Mouse (Mus musculus) splenic B cell, adult 2 months (primary cell): ENCODE data around the gene Ccdc149.

ENCODE experiments used
- DNase-seq: peaks from one replicate; pipeline ENCODE4 v3.0.0-alpha.2; 2011; ENCODE audit warnings: low read depth, low spot score
- H3K27me3 ChIP-seq: 2 replicates; pipeline ENCODE4 v1.6.1; 2012; ENCODE audit warnings: mild to moderate bottlenecking, low read length, moderate library complexity, mixed read lengths; ENCODE audit not compliant: control insufficient read depth, poor library complexity, insufficient read depth, severe bottlenecking
- H3K36me3 ChIP-seq: 2 replicates; pipeline ENCODE4 v1.6.1; 2012; ENCODE audit warnings: mild to moderate bottlenecking, low read length, moderate library complexity, mixed read lengths; ENCODE audit not compliant: control insufficient read depth, poor library complexity, insufficient read depth, severe bottlenecking

Ccdc149 gene

DNA sequence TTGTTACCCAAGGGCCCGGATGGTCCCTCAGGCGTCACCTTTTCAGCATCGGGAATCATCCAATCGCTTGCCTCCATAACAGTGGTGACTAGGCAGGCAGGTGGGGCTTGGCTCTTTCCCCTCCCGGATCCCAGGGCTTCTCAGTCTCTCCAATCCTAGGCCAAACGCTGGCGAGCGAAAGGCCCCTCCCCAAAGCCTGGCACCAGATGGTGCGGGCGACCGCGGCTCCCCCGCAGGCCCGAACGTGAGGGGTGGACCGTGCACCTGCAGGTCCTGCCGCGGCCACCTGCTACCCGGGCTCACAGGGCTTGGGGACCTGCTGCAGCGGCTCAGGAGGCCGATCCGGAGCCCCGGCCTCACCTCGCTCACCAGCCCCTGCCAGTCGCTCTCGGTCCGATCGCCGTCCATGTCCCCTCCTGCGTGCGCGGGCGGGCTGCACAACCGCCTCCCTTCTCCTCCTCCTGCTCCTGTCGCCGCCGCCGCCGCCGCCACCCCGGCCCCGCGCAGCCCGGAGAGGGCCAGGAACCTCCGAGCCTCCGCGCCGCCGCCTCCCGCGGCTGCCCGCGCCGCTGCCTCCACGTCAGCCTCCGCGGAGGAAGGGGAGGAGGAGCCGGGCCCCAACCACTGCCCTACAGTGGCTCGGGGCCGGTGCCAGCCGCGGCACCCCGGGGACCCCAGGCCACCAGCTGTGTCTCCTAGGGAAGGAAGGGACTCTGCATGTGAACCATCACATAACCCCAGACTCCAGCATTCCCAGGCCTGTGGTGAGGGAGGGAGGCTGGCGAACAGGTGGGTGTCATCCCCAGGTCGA is at the start of gene Ccdc149:
Gene Ccdc149 (minus strand): TSS at position 531 of the 811 bp plus-strand sequence.
- Histone ChIP-seq H3K27me3 (no peaks in the 10 kb centered on the region), H3K36me3 (no peaks in the 10 kb centered on the region)
- DNase-seq = no peak

DNA sequence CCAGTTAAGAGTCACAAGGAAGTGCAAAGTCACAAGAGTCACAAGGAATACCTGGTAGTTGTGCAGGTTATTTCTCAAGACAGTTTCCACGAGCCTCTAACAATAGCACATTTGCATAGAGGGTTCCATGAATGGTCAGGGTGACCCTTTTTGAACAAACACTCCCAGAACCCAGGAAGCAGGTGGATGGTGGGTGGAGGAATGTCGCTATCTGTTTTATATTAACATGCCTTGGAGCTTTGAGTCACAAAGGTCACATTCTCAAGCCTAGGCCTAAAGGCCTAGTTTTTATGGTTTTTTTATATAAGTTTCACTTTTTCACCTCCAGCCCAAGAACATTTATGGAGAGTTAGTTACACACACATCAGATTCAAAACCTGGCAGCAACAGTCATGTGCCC is 48.6 kb upstream of the Ccdc149 start:
- no peak for DNase-seq
- Histone ChIP-seq H3K36me3 (no peaks in the 10 kb centered on the region), H3K27me3 (no peaks in the 10 kb centered on the region; the same call in 1 of the 2 replicates)

DNA sequence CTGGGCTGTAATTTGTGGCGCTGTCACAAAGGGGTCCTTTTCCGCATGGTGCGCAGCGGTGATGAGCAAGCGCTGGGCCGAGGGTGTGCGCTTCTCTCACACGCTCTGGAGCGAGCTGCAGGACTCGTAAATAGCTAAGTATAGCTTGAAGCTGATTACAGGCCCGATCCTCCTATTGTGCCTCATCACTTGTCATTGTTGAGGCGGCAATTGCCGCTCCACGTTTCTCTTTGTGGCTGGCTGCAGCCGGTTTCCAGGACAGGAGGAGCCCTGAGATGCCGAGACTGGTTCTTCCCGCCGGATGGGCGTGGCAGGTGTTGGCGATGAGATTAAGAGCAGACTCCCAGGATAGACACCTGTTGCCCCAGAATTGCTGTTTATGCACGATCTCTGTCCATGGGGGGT is 44.8 kb upstream of the Ccdc149 start:
- no peaks in the 10 kb centered on the region for H3K36me3 ChIP-seq
- no peaks in the 10 kb centered on the region; the same call in 1 of the 2 replicates for H3K27me3 ChIP-seq
- DNase-seq = no peak

GRCm38 (mm10) chr5:52515246-52516021 is 44.1 kb upstream of the Ccdc149 start:
- H3K36me3 ChIP-seq = no peaks in the 10 kb centered on the region
- peak; percentile 62 for DNase-seq
- H3K27me3 ChIP-seq = no peaks in the 10 kb centered on the region; the same call in 1 of the 2 replicates

- H3K36me3 ChIP-seq = no peaks in the 10 kb centered on the region
- no peaks in the 10 kb centered on the region for H3K27me3 ChIP-seq
- DNase-seq = no peak
These were observed 39.8 kb upstream of the Ccdc149 start for GRCm38 (mm10) chr5:52511089-52511488.

DNA sequence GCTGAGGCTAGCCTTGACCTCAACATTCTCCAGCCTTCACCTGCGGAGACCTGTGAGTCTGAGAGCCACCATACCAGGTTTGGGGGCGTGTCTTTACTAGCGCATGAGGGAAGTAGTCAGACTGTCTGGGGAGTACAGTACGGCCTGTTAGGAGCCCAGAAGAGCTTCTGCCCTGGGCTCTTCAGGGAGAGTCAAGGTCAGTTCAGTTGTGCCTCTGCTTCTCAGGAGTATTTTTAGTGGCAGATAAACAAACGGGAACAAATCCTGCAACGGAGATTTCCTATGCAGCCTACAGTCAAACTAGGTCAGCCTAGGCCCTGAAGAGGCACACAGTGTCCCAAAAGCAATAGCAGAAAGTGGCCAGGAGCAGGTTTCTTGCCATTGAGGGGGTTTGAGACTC is 38.1 kb upstream of the Ccdc149 start:
- H3K27me3 ChIP-seq = no peaks in the 10 kb centered on the region
- no peak for DNase-seq
- no peaks in the 10 kb centered on the region for H3K36me3 ChIP-seq

DNA sequence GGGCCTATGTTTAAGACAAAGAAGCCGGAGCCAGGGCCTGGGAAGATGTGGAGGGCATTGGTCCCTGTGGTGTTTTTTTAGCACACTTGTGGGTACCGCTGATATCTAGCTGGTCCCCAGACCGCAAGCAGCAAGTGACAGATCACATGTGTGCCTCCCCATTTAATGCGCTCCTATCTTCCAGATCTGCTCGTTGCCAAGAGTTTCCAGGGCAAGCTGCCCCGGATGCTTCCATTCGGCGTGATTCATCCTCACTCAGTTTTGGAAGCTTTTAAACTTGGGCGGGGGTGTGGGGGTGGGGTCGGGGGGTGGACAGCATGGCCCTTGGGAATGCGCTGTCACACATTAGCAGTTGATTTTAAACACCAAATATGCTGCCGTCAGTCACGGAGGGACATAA is 33.3 kb upstream of the Ccdc149 start:
- Histone ChIP-seq H3K36me3 (no peaks in the 10 kb centered on the region), H3K27me3 (no peaks in the 10 kb centered on the region)
- DNase-seq = no peak

- Histone ChIP-seq H3K36me3 (no peaks in the 10 kb centered on the region), H3K27me3 (no peaks in the 10 kb centered on the region)
- DNase-seq = no peak
These were observed 32.8 kb upstream of the Ccdc149 start for GRCm38 (mm10) chr5:52504148-52504547.

GRCm38 (mm10) chr5:52495671-52496070 is 24.4 kb upstream of the Ccdc149 start:
- no peaks in the 10 kb centered on the region for H3K36me3 ChIP-seq
- no peak for DNase-seq
- H3K27me3 ChIP-seq = no peaks in the 10 kb centered on the region

DNA sequence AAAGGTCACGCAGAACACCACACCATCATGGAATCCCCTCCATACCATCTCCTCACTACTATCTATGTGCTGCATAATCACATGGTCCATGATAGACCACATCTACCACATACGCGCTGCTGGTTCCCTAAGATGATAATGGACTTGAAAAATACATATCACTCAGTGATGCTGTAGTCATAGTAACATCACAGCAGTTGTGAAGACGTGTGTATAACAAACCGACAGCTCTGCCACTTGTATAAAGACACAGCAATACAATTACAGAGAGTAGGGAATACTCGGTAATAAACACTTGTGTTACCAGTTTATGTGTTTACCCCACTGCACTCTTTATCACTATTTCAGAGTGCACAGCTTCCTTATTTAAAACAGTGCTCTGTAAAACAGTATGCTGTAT is 20.2 kb upstream of the Ccdc149 start:
- no peak for DNase-seq
- no peaks in the 10 kb centered on the region for H3K27me3 ChIP-seq
- no peaks in the 10 kb centered on the region for H3K36me3 ChIP-seq

GRCm38 (mm10) chr5:52487559-52488430 is 16.5 kb upstream of the Ccdc149 start:
- no peak for DNase-seq
- Histone ChIP-seq H3K36me3 (no peaks in the 10 kb centered on the region), H3K27me3 (no peaks in the 10 kb centered on the region)

DNA sequence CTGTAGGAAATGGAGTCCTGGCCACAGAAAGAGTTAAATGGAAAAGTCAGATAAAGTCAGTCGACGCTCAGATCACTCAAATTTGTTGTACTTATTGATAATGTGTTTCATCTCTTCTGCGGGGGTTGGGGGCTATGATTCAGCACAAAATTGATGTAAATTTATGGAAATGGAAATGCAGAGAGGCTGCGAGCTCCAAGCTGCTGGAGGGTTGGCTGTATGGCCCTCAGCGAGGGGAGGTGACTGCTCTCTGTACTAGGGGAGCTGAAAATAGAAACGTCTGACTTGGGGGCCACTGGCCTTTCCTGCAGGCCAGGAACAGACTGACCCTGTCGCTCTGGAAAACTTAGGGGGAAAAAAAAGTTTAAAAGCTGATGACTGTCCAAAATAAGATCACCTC is 5.5 kb upstream of the Ccdc149 start:
- Histone ChIP-seq H3K27me3 (no peaks in the 10 kb centered on the region), H3K36me3 (no peaks in the 10 kb centered on the region)
- no peak for DNase-seq

DNA sequence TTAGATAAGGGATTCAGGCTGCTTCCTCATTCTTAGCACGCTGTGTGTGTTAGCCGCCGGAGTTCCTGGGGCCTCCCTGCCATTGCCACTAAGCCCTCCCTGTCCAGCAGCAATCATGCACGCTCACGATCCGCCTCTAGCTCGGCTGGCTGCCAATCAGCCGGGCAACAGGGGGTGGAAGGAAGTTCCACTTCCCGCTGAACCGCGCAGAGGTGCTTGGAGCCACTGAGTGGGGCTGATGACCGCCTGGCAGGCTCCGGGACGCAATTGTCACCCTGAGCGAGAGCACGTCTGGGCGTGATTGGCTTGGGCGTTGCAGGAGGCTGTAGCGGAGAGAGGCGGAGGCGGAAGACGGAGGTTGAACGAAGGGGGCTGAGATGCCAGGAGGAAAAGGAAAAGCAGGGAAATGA is 5.0 kb upstream of the Ccdc149 start:
- peak; percentile 15 for DNase-seq
- no peaks in the 10 kb centered on the region for H3K27me3 ChIP-seq
- no peaks in the 10 kb centered on the region for H3K36me3 ChIP-seq

GRCm38 (mm10) chr5:52473988-52474387 is 2.7 kb upstream of the Ccdc149 start:
- no peak for DNase-seq
- H3K27me3 ChIP-seq = no peaks in the 10 kb centered on the region
- no peaks in the 10 kb centered on the region for H3K36me3 ChIP-seq
